Mouse (Mus musculus) macrophage (primary cell): Measurements from ENCODE around the gene Trappc12. TPM values are rescaled to one million over a fixed set of nuclear protein-coding genes. Genes with fewer than 3 reads are reported as not detected.

Experiments used
- H3K27ac ChIP-seq: fragments of 350-480 bp; formaldehyde crosslinking; 2 replicates; pipeline ENCODE4 v1.9.0; 2021
- H3K36me3 ChIP-seq: fragments of 350-480 bp; formaldehyde crosslinking; 2 replicates; pipeline ENCODE4 v1.9.0; 2021; ENCODE audit errors: inconsistent target
- H3K4me3 ChIP-seq: fragments of 350-480 bp; formaldehyde crosslinking; 2 replicates; pipeline ENCODE4 v1.9.0; 2021; ENCODE audit errors: inconsistent target
- H3K79me2 ChIP-seq: fragments of 350-480 bp; formaldehyde crosslinking; 2 replicates; pipeline ENCODE4 v1.9.0; 2021; ENCODE audit errors: inconsistent target
- WGBS: methylation state at CpG from one replicate; pipeline ENCODE4 v1.1.7; 2026; ENCODE audit warnings: inconsistent platforms; ENCODE audit not compliant: missing documents; 5-methylcytosine and 5-hydroxymethylcytosine counted together
- polyA plus RNA-seq: library from polyadenylated mRNA; stranded (reverse); fragments of 250-400 nt; gene quantifications from 3 replicates; pipeline ENCODE4 v1.2.4, GENCODE M21; 2018; ENCODE audit warnings: inconsistent platforms
- total RNA-seq, 78 experiments: library from RNA; depleted of rRNA; stranded (reverse); fragments of 250-400 nt; gene quantifications; 1 replicate in 9 of 78; 2 replicates in 24 of 78; 3 replicates in 43 of 78; 4 replicates in 2 of 78; pipeline ENCODE4 v1.2.4; 2018; ENCODE audit warnings: inconsistent platforms in 56 of 78

The Trappc12 gene
- total RNA-seq (2018; cell fraction: chromatin; rRNA removed), result 10 to 100 TPM; 19.4 to 85.0 (median 58.3) TPM
- total RNA-seq (2018; cell fraction: cytosol; rRNA removed), result 10 to 100 TPM; 12.2 to 27.2 (median 19.0) TPM
- 10 to 100 TPM; 16.4 to 59.1 (median 37.8) TPM for total RNA-seq (2018; cell fraction: nucleus; rRNA removed)
- polyA plus RNA-seq, result 18.0 to 21.8 TPM (median 20.5 TPM) in 3 replicates

- H3K4me3 ChIP-seq, result peak within 1 kb of the TSS; percentile 100
- under 1% methylated on average over 41 of the region's 41 CpGs for WGBS
- peak within 1 kb of the TSS; percentile 60 for H3K27ac ChIP-seq
- H3K79me2 ChIP-seq, result peaks cover 86% of the 10 kb centered on the region
- peaks cover 18% of the 10 kb centered on the region; the same call in 1 of the 2 replicates for H3K36me3 ChIP-seq
These were observed at the start of gene Trappc12 for GRCm38 (mm10) chr12:28750021-28750633. Gene Trappc12, minus strand, starts transcription at chr12:28750472.

GRCm38 (mm10) chr12:28799798-28800411 lies 49.6 kb upstream of the Trappc12 start:
- H3K4me3 ChIP-seq, result no peak overlapping the region
- H3K79me2 ChIP-seq, result no peaks in the 10 kb centered on the region; the same call in 1 of the 2 replicates
- WGBS, result 55% methylated on average over 11 of the region's 11 CpGs
- peak overlapping the region; percentile 55 for H3K27ac ChIP-seq
- no peaks in the 10 kb centered on the region for H3K36me3 ChIP-seq

GRCm38 (mm10) chr12:28796881-28797420 lies 46.7 kb upstream of the Trappc12 start:
- Histone ChIP-seq H3K27ac (no peak overlapping the region), H3K36me3 (no peaks in the 10 kb centered on the region), H3K4me3 (no peak overlapping the region), H3K79me2 (no peaks in the 10 kb centered on the region; the same call in 1 of the 2 replicates)

- no peak overlapping the region for H3K4me3 ChIP-seq
- WGBS, result 90% methylated on average over 2 of the region's 3 CpGs
- no peak overlapping the region for H3K27ac ChIP-seq
- no peaks in the 10 kb centered on the region for H3K36me3 ChIP-seq
- H3K79me2 ChIP-seq, result no peaks in the 10 kb centered on the region
These were observed 44.8 kb upstream of the Trappc12 start for GRCm38 (mm10) chr12:28795041-28795440.

GRCm38 (mm10) chr12:28793715-28794114 lies 43.4 kb upstream of the Trappc12 start:
- no peak overlapping the region for H3K4me3 ChIP-seq
- no peaks in the 10 kb centered on the region for H3K79me2 ChIP-seq
- 86% methylated on average over 2 of the region's 2 CpGs for WGBS
- no peaks in the 10 kb centered on the region for H3K36me3 ChIP-seq
- H3K27ac ChIP-seq, result no peak overlapping the region

GRCm38 (mm10) chr12:28792613-28793012 lies 42.3 kb upstream of the Trappc12 start:
- no peaks in the 10 kb centered on the region for H3K36me3 ChIP-seq
- no peak overlapping the region for H3K4me3 ChIP-seq
- no peak overlapping the region for H3K27ac ChIP-seq
- no peaks in the 10 kb centered on the region for H3K79me2 ChIP-seq
- 93% methylated on average over 3 of the region's 3 CpGs for WGBS

- Histone ChIP-seq H3K79me2 (no peaks in the 10 kb centered on the region; the same call in 1 of the 2 replicates), H3K36me3 (no peaks in the 10 kb centered on the region), H3K4me3 (no peak overlapping the region), H3K27ac (no peak overlapping the region)
- WGBS, result 98% methylated on average over 6 of the region's 6 CpGs
These were observed 36.0 kb upstream of the Trappc12 start for GRCm38 (mm10) chr12:28786310-28786709.

- Histone ChIP-seq H3K27ac (no peak overlapping the region), H3K79me2 (no peaks in the 10 kb centered on the region; the same call in 1 of the 2 replicates), H3K36me3 (no peaks in the 10 kb centered on the region), H3K4me3 (no peak overlapping the region)
- WGBS, result 86% methylated on average over 1 of the region's 1 CpGs
These were observed 35.0 kb upstream of the Trappc12 start for GRCm38 (mm10) chr12:28785299-28785698.

GRCm38 (mm10) chr12:28784864-28785263 lies 34.6 kb upstream of the Trappc12 start:
- WGBS, result 89% methylated on average over 8 of the region's 8 CpGs

GRCm38 (mm10) chr12:28784355-28784754 lies 34.1 kb upstream of the Trappc12 start:
- 42% methylated on average over 4 of the region's 4 CpGs for WGBS
- Histone ChIP-seq H3K36me3 (no peaks in the 10 kb centered on the region), H3K4me3 (no peak overlapping the region), H3K79me2 (no peaks in the 10 kb centered on the region; the same call in 1 of the 2 replicates), H3K27ac (no peak overlapping the region)

More at GRCm38 (mm10) chr12:28784864-28785263, 34.6 kb upstream of the Trappc12 start:
- no peaks in the 10 kb centered on the region; the same call in 1 of the 2 replicates for H3K79me2 ChIP-seq
- no peak overlapping the region for H3K4me3 ChIP-seq
- no peaks in the 10 kb centered on the region for H3K36me3 ChIP-seq
- no peak overlapping the region for H3K27ac ChIP-seq

GRCm38 (mm10) chr12:28782637-28783036 lies 32.4 kb upstream of the Trappc12 start:
- Histone ChIP-seq H3K4me3 (no peak overlapping the region), H3K36me3 (no peaks in the 10 kb centered on the region), H3K27ac (no peak overlapping the region), H3K79me2 (no peaks in the 10 kb centered on the region; the same call in 1 of the 2 replicates)
- 90% methylated on average over 3 of the region's 3 CpGs for WGBS

GRCm38 (mm10) chr12:28780180-28780579 lies 29.9 kb upstream of the Trappc12 start:
- Histone ChIP-seq H3K79me2 (no peaks in the 10 kb centered on the region), H3K4me3 (no peak overlapping the region), H3K36me3 (no peaks in the 10 kb centered on the region), H3K27ac (no peak overlapping the region)
- 97% methylated on average over 7 of the region's 7 CpGs for WGBS

- Histone ChIP-seq H3K4me3 (no peak overlapping the region), H3K36me3 (no peaks in the 10 kb centered on the region), H3K79me2 (no peaks in the 10 kb centered on the region), H3K27ac (no peak overlapping the region)
- WGBS, result 91% methylated on average over 6 of the region's 6 CpGs
These were observed 25.4 kb upstream of the Trappc12 start for GRCm38 (mm10) chr12:28775627-28776026.

- H3K4me3 ChIP-seq, result no peak overlapping the region
- no peaks in the 10 kb centered on the region for H3K79me2 ChIP-seq
- no peak overlapping the region for H3K27ac ChIP-seq
- 88% methylated on average over 8 of the region's 8 CpGs for WGBS
- H3K36me3 ChIP-seq, result no peaks in the 10 kb centered on the region
These were observed 24.8 kb upstream of the Trappc12 start for GRCm38 (mm10) chr12:28775120-28775519.

- no peaks in the 10 kb centered on the region for H3K36me3 ChIP-seq
These were observed 23.5 kb upstream of the Trappc12 start for GRCm38 (mm10) chr12:28773815-28774214.

More at GRCm38 (mm10) chr12:28773815-28774214, 23.5 kb upstream of the Trappc12 start:
- WGBS, result 89% methylated on average over 3 of the region's 3 CpGs
- H3K27ac ChIP-seq, result no peak overlapping the region
- H3K79me2 ChIP-seq, result no peaks in the 10 kb centered on the region
- no peak overlapping the region for H3K4me3 ChIP-seq
